Mouse (Mus musculus) heart, adult 9 months (tissue): Measurements from ENCODE around the gene Abhd11.
"Not testable (repeated sequence)": the region's sequence is repeated elsewhere in the genome, so short reads cannot be mapped to it uniquely, and the experiment has no call there.

Experiments used
- DNase-seq, 2 experiments: peaks; one replicate each; pipeline ENCODE4 v3.0.0; 2022; ENCODE audit warnings: low spot score in 2 of 2

Abhd11 gene

GRCm38 (mm10) chr5:135023344-135024173, 14.6 kb downstream of the Abhd11 start, which contains the start of gene Stx1a:
Gene Stx1a (plus strand): TSS chr5:135023482.
- DNase-seq, result peak; percentile 90 to 91

GRCm38 (mm10) chr5:135024665-135025224, 15.8 kb downstream of the Abhd11 start:
- DNase-seq, result no peak

GRCm38 (mm10) chr5:135025899-135026298, 16.9 kb downstream of the Abhd11 start:
- DNase-seq, result no peak

- DNase-seq, result peak in 1 of 2 experiments; percentile 30
Measured at GRCm38 (mm10) chr5:135029007-135029854, 20.3 kb downstream of the Abhd11 start.

GRCm38 (mm10) chr5:135032581-135032980, 23.6 kb downstream of the Abhd11 start:
- DNase-seq, result no peak

GRCm38 (mm10) chr5:135034593-135034992, 25.6 kb downstream of the Abhd11 start:
- DNase-seq, result no peak

- DNase-seq, result no peak
Measured at GRCm38 (mm10) chr5:135035608-135036359, 26.8 kb downstream of the Abhd11 start.

GRCm38 (mm10) chr5:135037946-135038345, 29.0 kb downstream of the Abhd11 start:
- DNase-seq, result no peak

GRCm38 (mm10) chr5:135039541-135039940, 30.6 kb downstream of the Abhd11 start:
- DNase-seq, result no peak

GRCm38 (mm10) chr5:135040059-135040458, 31.1 kb downstream of the Abhd11 start:
- DNase-seq, result no peak

GRCm38 (mm10) chr5:135040777-135041176, 31.8 kb downstream of the Abhd11 start:
- no peak for DNase-seq

- DNase-seq, result no peak
Measured at GRCm38 (mm10) chr5:135042105-135042788, 33.3 kb downstream of the Abhd11 start.

GRCm38 (mm10) chr5:135044575-135044974, 35.6 kb downstream of the Abhd11 start:
- no peak for DNase-seq

- DNase-seq, result no peak
Measured at GRCm38 (mm10) chr5:135048539-135048938, 39.6 kb downstream of the Abhd11 start.

- DNase-seq, result not testable (repeated sequence)
Measured at GRCm38 (mm10) chr5:135049268-135049667, 40.3 kb downstream of the Abhd11 start.

- no peak for DNase-seq
Measured at GRCm38 (mm10) chr5:135053356-135053755, 44.4 kb downstream of the Abhd11 start.
